Mouse (Mus musculus) midbrain, embryonic 16.5 days (tissue): ENCODE measurements around the gene Cdx4. TPM values are rescaled to one million over a fixed set of nuclear protein-coding genes. Genes with fewer than 3 reads are reported as not detected.

Source experiments
- ATAC-seq: fragments of 200-750 bp; cut with Nextera tagmentation; 2 replicates; pipeline ENCODE4 v1.8.0; 2017; ENCODE audit warnings: moderate TSS enrichment
- H3K27ac ChIP-seq: fragments of 300-500 bp; sonication (generic); 2 replicates; pipeline ENCODE4 v1.5.1; 2014; ENCODE audit warnings: mild to moderate bottlenecking, low read length, mixed read lengths
- H3K27me3 ChIP-seq: fragments of 300-500 bp; sonication (generic); 2 replicates; pipeline ENCODE4 v1.6.1; 2014; ENCODE audit warnings: low read depth, low read length, mixed read lengths; ENCODE audit not compliant: control insufficient read depth, insufficient read depth
- H3K36me3 ChIP-seq: fragments of 300-500 bp; sonication (generic); 2 replicates; pipeline ENCODE4 v1.6.1; 2014; ENCODE audit warnings: mild to moderate bottlenecking, low read length, moderate library complexity, mixed read lengths; ENCODE audit not compliant: control insufficient read depth, insufficient read depth
- H3K4me1 ChIP-seq: fragments of 300-500 bp; sonication (generic); 2 replicates; pipeline ENCODE4 v1.6.1; 2014; ENCODE audit warnings: mild to moderate bottlenecking, low read length, mixed read lengths; ENCODE audit not compliant: control insufficient read depth, insufficient read depth
- H3K4me2 ChIP-seq: fragments of 300-500 bp; sonication (generic); 2 replicates; pipeline ENCODE4 v1.6.1; 2014; ENCODE audit warnings: mild to moderate bottlenecking, low read length, mixed read lengths
- H3K4me3 ChIP-seq: fragments of 300-500 bp; sonication (generic); 2 replicates; pipeline ENCODE4 v1.5.1; 2014; ENCODE audit warnings: low read depth, mild to moderate bottlenecking, low read length, moderate library complexity, mixed read lengths
- H3K9ac ChIP-seq: fragments of 300-500 bp; sonication (generic); 2 replicates; pipeline ENCODE4 v1.6.1; 2014; ENCODE audit warnings: low read depth, low read length, mixed read lengths
- H3K9me3 ChIP-seq: fragments of 300-500 bp; sonication (generic); replicated peaks from 2 replicates; pipeline ENCODE4 v1.6.1; 2014; ENCODE audit warnings: mild to moderate bottlenecking, low read length, mixed read lengths; ENCODE audit not compliant: control insufficient read depth, poor library complexity, severe bottlenecking
- WGBS: fragments of 180-500 bp; shearing (Covaris S2); extraction: QIAGEN DNeasy Blood & Tissue Kit; methylation state at CpG from one replicate; pipeline ENCODE4 v1.1.7; 2014; 5-methylcytosine and 5-hydroxymethylcytosine counted together
- polyA plus RNA-seq: library from polyadenylated mRNA; unstranded; fragments of >200 nt; fragmentation: Nextera tagmentation; extraction: Ambion mirVana; gene quantifications from 2 replicates; pipeline ENCODE4 v1.2.1, GENCODE M21; 2015

The Cdx4 gene
- polyA plus RNA-seq, result not detected in 2 replicates

- Histone ChIP-seq H3K9me3 (no peaks in the 10 kb centered on the region), H3K9ac (no peak within 1 kb of the TSS), H3K4me1 (no peaks in the 10 kb centered on the region), H3K36me3 (no peaks in the 10 kb centered on the region), H3K4me2 (peak within 1 kb of the TSS; percentile 38), H3K27ac (no peak within 1 kb of the TSS), H3K4me3 (peak within 1 kb of the TSS; percentile 21), H3K27me3 (peaks cover 51% of the 10 kb centered on the region)
- ATAC-seq, result no peak
- 10% methylated on average over 13 of the region's 13 CpGs for WGBS
Observed at GRCm38 (mm10) chrX:103321146-103321545, at the start of gene Cdx4. Cdx4 (plus strand) TSS chrX:103321398.

- no peak overlapping the region for H3K9ac ChIP-seq
- no peak overlapping the region for H3K4me3 ChIP-seq
- no peak overlapping the region for H3K27ac ChIP-seq
- ATAC-seq, result no peak
- H3K27me3 ChIP-seq, result peaks cover 2% of the 10 kb centered on the region; the same call in 1 of the 2 replicates
- 82% methylated on average over 4 of the region's 5 CpGs for WGBS
- no peaks in the 10 kb centered on the region for H3K4me1 ChIP-seq
- no peak overlapping the region for H3K4me2 ChIP-seq
- H3K36me3 ChIP-seq, result no peaks in the 10 kb centered on the region
- H3K9me3 ChIP-seq, result no peaks in the 10 kb centered on the region
Observed at GRCm38 (mm10) chrX:103274325-103274724, 46.9 kb upstream of the Cdx4 start.

GRCm38 (mm10) chrX:103286899-103287722, 34.1 kb upstream of the Cdx4 start:
- Histone ChIP-seq H3K36me3 (no peaks in the 10 kb centered on the region), H3K9me3 (no peaks in the 10 kb centered on the region), H3K9ac (no peak overlapping the region), H3K4me2 (no peak overlapping the region), H3K4me3 (no peak overlapping the region), H3K27ac (no peak overlapping the region), H3K4me1 (peaks cover 8% of the 10 kb centered on the region; the same call in 1 of the 2 replicates), H3K27me3 (peaks cover 11% of the 10 kb centered on the region)
- WGBS, result 28% methylated on average over 4 of the region's 4 CpGs
- ATAC-seq, result peak; percentile 43; the same call in 1 of the 2 replicates

GRCm38 (mm10) chrX:103287846-103288377, 33.3 kb upstream of the Cdx4 start:
- Histone ChIP-seq H3K4me1 (peaks cover 8% of the 10 kb centered on the region; the same call in 1 of the 2 replicates), H3K36me3 (no peaks in the 10 kb centered on the region), H3K4me2 (no peak overlapping the region), H3K9me3 (no peaks in the 10 kb centered on the region), H3K27me3 (peaks cover 11% of the 10 kb centered on the region), H3K9ac (no peak overlapping the region), H3K27ac (peak overlapping the region; percentile 47; the same call in 1 of the 2 replicates), H3K4me3 (no peak overlapping the region)
- 32% methylated on average over 10 of the region's 10 CpGs for WGBS
- ATAC-seq, result peak; percentile 55; the same call in 1 of the 2 replicates

- no peak overlapping the region for H3K9ac ChIP-seq
- H3K4me1 ChIP-seq, result peaks cover 8% of the 10 kb centered on the region; the same call in 1 of the 2 replicates
- H3K9me3 ChIP-seq, result no peaks in the 10 kb centered on the region
- peak overlapping the region; percentile 47 for H3K27ac ChIP-seq
- H3K27me3 ChIP-seq, result peaks cover 11% of the 10 kb centered on the region
- peak overlapping the region; percentile 28 for H3K4me2 ChIP-seq
- ATAC-seq, result peak; percentile 97
- WGBS, result 22% methylated on average over 25 of the region's 25 CpGs
- H3K4me3 ChIP-seq, result peak overlapping the region; percentile 16
- H3K36me3 ChIP-seq, result no peaks in the 10 kb centered on the region
Observed at GRCm38 (mm10) chrX:103288485-103289330, 32.5 kb upstream of the Cdx4 start.

GRCm38 (mm10) chrX:103298937-103299336, 22.3 kb upstream of the Cdx4 start:
- Histone ChIP-seq H3K9ac (no peak overlapping the region), H3K4me3 (no peak overlapping the region), H3K36me3 (no peaks in the 10 kb centered on the region), H3K27ac (no peak overlapping the region), H3K9me3 (no peaks in the 10 kb centered on the region), H3K27me3 (peaks cover 4% of the 10 kb centered on the region), H3K4me1 (no peaks in the 10 kb centered on the region), H3K4me2 (no peak overlapping the region)
- no peak for ATAC-seq
- WGBS, result 77% methylated on average over 4 of the region's 4 CpGs

- Histone ChIP-seq H3K27ac (no peak overlapping the region), H3K27me3 (peaks cover 18% of the 10 kb centered on the region), H3K9me3 (no peaks in the 10 kb centered on the region), H3K36me3 (no peaks in the 10 kb centered on the region), H3K9ac (no peak overlapping the region), H3K4me2 (no peak overlapping the region), H3K4me3 (no peak overlapping the region), H3K4me1 (no peaks in the 10 kb centered on the region)
- ATAC-seq, result no peak
- WGBS, result 83% methylated on average over 1 of the region's 1 CpGs
Observed at GRCm38 (mm10) chrX:103308262-103308661, 12.9 kb upstream of the Cdx4 start.

GRCm38 (mm10) chrX:103311723-103312122, 9.5 kb upstream of the Cdx4 start:
- 92% methylated on average over 3 of the region's 3 CpGs for WGBS
- Histone ChIP-seq H3K9ac (no peak overlapping the region), H3K9me3 (no peaks in the 10 kb centered on the region), H3K4me2 (no peak overlapping the region), H3K4me1 (no peaks in the 10 kb centered on the region), H3K27ac (no peak overlapping the region), H3K36me3 (no peaks in the 10 kb centered on the region), H3K4me3 (no peak overlapping the region), H3K27me3 (peaks cover 16% of the 10 kb centered on the region)
- no peak for ATAC-seq
